Mouse (Mus musculus): ENCODE data around the gene Slc37a1. TPM values are rescaled to one million over a fixed set of nuclear protein-coding genes. Genes with fewer than 3 reads are reported as not detected.

Slc37a1 gene
- total RNA-seq, 2 experiments from 2014 or later = 2.4 to 2.6 TPM

DNA sequence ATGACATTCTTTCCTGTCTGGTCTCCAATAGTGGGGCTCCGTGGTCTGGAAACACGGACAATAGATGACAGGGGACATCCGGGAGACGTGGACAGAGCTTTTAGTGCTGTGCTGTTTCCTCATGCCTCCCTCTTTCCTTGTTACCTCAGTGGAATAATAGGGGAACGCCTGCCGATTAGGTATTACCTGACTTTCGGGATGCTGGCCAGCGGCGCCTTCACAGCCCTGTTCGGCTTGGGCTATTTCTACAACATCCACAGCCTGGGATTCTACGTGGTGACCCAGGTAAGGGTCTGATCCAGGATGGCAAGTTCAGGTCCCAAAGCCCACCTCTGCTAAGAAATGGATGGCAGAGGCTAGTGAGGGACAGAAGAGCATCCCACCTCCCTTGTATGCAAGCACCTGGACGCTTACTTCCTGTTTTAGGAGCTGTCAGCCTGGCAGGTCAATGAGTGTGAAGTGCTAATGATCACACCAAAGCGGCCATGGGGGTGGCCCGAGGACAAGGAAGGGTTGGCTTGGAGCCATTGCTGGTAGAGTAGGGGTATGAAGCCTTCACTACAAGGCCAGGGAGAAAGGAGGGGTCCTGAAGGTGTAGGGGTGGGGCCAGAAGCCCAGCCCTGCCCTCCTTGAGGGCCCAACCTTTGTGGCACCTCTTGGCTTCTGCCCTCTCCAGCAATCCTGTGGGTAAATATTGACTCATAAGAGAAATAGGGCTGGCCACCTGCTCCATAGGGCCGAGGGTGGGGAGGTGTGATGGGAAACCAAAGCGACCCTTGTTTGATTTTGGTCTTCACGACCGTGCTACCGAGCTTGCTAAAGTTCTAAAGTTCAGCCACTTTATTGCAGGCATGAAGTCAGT is 32.5 kb downstream of the Slc37a1 start:
- DNase-seq = no peak

DNA sequence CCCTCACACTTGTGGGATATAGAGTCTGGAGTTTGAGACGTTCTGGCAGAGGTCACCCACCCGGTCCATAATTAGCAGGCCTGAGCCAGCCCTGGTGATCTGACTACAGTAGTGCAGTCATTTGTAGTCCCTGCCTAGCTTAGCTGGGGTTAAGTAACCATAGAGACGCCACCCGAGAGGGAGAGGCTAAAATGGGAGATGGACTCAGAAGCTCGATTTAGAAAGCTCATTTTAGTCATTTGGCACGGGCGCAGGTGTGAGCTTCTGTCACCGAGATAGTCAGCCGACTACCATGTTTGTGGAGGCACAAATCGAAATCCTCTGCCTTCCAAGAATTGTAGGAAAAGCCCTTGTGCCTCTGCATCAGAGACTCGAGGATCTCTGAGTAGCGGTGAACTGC is 34.8 kb downstream of the Slc37a1 start:
- peak; percentile 37 for DNase-seq

DNA sequence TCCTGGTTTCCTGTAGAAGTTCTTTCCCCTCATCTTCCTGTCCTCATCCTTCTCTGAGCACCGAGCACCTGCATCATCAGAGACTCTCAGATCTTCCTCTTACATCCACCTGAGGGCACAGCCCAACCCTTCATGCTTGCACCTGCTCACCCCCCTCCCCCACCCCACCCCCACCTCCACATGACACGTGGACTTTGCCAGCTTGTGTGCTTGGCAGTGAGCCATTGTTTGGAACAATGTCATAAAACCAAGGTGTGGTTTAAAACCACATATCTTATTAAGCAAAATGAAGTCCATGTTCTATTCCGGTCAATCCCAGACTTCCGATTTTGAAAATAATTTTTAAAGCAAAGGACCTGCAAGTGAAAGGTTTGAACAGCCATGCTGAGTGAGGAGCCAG is 35.9 kb downstream of the Slc37a1 start:
- DNase-seq = no peak

DNA sequence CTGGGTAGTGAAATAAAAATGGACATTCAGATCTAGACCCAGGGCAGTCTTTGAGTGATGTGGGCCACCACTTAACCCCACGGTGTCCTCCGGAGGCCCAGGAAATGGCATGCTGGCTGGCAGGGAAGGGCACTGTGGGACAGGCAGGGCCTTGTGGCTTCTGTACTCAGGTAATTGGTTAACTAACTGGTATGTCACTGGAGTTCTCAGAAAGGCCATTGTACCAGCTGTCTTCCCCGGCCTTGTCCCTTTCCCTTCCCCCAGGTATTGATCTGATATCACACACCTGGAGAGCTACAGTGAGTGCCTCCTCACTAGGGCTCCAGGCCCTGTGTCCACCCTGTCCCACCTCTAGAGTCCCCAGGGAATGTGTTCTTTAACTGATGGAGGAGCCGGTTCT is 36.8 kb downstream of the Slc37a1 start:
- no peak for DNase-seq

DNA sequence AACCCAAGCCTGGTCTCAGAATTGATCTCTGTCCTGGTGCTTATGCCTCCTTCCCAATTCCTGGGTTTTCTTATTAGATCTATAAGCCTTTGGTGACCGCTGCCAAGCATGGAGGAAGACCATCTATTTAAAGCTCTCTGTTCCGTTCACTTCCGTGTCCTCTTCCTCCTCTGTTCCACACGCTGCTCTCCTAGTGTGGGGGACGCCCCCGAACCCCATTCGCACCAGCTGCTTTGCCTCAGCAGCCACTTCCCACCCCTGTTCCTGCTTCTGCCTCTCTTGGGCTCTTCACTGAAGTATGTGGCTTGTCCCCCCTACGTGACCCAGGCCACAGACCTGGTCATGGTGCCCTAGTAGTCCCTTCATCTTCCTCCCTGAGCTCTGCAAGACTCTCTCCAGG is 37.6 kb downstream of the Slc37a1 start:
- DNase-seq = no peak

DNA sequence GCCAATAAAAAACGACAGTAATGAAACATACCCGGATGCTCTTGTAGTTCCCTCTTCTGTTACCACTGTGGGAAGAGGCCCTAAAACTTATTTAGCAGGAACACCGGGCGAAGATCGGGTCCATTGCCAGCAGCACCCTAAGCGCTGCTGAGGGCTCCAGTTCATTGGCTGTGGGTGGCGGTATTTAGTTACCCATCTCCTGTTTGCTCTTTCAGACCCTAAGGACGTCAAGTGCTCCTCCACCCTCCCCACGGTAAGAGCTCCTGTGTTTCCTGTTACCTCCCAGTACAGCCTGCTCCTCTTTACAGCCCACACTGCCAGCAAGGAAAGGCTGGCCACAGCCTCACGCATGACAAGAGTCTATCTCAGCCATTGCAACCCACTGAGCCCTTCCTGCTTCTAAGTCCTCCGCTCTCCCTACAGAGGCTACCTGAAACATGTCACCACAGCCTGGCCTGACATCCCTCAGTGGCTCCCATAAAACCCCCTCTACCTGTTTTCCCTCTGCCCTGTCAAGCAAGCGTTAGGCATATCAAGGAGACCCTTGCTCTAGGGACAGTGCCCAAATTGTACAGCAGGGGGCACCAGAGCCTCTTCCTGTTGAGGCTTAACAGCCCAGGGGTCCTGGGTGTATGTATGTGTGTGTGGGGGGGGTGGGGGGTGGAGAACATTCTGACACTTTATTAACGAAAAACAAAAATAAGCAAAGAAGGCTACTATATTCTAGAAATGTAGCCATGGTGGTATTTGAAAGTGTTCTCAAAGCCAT is 39.0 kb downstream of the Slc37a1 start:
- peak; percentile 43 for DNase-seq

DNA sequence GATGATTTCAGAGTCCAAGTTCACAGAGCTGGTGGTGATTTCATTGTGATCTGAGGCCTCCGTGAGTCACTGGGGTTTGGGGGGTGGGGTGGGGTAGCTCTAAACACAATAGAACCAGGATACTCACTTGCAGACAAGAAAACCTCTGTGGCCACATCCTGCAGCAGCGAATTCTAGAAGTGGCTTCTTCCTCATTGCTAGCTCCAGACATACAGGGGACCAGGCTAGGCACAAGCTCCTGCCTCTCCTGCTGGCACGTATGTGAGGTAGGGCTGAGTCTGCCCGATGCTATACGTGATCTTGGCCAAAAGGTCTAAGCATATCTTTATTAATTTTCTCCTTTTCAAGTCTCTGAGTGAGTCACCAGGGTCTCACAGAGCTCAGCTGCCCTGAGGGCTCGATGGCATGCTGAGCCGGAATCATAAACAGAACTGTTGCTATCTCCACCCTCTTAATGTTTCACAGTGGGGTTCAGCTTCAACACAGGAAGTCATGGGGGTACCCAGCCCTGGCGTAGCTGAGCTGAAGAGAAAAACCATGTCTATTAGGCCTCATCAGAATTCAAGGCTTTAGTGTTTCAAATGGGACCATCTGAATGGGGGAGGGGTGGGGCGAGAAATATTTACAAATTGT is 39.7 kb downstream of the Slc37a1 start:
- no peak for DNase-seq

DNA sequence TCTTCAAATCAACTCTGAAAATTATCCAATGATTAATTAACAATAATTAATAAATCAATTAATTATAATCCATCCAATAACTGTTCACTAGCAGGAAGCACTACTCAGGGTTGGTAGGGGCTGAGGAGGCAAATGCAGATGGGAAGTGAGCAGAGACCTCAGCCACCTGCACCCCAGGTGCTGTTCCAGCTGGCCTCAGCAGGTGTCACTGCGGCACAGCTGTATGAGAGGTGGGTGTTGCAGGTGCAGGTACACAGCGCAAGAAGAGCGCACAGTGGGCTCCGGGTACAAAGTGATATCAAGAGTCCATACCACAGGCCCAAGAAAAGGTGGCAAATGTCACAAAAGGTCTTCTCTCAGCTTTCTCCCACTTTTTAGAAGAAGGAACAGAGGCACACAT is 41.9 kb downstream of the Slc37a1 start:
- no peak for DNase-seq

DNA sequence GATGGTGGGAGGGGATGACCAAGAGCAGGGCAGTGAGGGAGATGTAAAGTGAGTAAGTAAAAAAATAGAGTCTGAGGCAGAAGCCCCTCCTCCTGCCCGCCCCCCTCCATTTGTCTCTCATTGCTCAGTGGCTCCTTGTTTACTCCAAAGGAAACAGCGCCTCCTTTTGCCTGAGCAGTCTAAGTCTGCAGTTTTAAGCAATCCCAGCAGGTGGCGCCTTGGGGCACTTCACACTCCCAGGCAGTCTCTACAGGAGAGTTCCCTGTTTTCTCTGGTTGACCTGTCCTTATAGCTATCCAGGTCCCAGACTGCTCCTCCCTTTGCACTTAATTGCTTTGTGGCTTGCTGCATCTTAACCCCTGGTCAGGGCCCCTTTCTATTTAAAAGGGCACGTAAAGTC is 44.0 kb downstream of the Slc37a1 start:
- DNase-seq = peak; percentile 62

DNA sequence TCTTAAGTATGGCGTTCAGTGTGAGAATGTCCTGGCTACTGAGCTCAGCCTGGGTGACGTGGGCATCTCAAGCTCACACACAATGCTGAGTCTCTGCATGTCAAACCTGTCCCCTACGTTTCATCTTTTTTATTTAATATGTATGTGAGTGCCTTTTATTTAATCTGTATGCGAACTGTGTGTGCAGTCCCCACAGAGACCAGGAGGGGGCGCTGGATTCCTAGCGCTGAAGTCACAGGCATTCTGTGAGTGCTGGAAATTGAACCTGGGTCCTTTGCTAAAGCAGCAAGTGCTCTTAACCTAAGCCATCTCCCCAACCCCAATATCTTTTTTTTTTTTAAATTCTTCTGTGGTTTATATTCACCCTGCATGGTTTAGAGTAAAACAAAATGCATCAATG is 44.7 kb downstream of the Slc37a1 start:
- DNase-seq = no peak

DNA sequence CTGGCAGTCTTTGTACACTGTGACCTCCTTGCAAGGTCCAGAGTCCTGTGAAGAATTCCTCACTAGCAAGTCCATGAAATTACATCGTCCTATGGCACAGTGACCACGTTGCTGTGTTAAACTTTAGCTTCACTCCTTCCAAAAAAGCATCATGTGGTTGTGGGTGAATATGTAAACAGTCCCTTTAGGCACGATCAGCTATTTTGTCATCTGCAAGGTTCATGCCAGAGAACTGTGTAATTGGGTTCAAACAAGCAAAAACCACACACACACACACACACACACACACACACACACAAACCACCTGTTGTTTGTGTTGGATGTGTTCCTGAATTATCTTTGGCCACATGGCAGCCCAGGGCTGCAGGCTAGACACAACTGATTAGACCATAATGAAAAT is 45.3 kb downstream of the Slc37a1 start:
- no peak for DNase-seq

DNA sequence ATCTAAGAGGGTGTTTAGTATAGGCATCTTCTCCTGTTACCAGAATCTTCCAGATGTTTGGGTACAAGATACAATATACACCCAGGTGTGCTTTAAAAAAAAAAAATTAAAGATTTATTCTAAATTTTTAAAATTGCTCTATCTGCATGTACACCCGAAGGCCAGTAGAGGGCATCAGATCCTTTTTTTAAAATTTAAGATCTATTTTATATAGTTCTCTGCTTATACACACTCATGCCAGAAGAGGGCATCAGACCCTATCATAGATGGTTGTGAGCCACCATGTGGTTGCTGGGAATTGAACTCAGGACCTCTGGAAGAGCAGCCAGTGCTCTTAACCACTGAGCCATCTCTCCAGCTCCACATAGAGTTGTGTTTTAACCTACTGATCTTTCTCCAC is 45.7 kb downstream of the Slc37a1 start:
- no peak for DNase-seq

DNA sequence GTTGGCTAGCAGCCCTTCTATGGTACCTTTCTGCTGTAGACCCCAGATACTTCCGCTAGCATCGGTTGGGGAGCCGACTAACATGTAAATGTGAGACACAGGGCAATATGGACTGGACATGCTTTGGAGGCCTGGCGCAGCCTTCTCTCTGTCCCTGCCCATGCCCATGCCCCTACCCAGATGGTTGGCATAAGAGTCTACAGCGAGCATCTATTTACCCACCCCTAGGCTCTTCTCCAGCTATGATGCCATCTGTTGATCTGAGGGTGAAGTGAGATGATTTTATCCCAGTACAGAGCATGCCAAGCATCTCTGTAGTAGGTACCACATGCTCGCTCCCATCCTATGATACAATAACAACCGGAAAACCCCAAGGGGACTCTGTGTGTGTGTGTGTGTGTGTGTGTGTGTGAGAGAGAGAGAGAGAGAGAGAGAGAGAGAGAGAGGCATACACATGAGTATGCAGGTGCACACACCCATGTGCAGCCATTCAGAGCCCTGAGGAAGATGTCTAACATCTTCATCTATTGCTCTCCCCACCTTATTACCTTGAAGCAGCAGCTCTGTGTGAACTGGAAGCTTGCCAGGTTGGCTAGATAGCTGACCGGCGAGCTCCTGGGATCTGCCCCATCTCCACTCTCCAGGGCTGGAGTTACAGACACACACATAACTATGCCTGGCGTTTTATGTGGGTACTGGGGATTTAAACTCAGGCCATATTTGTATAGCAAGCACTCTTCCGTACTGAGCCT is 48.1 kb downstream of the Slc37a1 start:
- DNase-seq = no peak

DNA sequence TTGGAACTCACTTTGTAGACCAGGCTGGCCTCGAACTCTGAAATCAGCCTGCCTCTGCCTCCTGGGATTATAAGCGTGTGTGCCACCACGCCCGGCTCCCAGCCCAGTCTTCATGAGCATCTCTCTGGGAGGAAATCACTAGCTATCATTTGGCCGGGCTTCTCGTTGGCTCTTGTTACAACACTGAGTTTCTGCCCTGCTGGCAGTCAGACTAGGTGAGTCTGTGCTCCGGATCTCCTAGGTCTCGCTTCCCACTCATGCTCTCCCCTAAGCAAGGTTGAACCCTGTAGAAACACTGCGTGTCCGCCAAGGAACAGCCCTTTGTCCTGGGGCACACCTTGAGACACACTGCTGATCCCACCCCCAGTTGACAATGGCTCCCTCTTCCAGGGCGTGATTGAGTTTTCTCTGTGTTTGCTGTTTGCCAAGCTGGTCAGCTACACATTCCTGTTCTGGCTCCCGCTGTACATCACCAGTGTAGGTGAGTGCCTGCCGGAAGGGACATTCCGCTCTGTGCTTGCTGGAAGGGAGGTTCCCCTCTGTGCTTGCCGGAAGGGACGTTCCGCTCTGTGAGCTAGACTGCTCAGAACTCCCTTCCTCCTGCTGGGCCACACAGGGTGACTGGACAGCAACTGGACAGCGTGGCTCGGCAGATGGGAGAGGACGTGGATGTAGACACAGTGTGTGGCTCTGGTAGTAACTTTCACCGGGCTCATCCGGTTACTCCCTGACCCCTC is 48.9 kb downstream of the Slc37a1 start:
- no peak for DNase-seq

DNA sequence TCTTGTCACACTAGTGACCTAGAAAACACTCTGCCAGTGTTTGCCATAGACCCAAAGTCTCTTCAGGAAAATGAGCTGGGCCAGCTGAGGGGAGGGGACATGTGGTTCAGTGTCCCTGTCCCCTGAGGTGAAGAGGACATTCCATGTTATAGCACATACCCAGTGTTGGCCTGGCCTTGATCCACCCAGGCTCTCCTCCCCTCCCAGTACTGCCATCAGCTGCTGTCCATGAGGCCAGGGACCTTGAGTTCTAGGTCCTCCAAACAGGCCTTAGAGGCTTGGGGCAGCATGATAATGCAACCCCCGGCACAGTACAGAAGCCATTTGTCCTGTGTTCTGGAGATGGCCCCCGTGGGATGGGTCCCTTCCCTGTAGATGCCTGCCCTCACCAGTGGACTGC is 53.2 kb downstream of the Slc37a1 start:
- DNase-seq = no peak

DNA sequence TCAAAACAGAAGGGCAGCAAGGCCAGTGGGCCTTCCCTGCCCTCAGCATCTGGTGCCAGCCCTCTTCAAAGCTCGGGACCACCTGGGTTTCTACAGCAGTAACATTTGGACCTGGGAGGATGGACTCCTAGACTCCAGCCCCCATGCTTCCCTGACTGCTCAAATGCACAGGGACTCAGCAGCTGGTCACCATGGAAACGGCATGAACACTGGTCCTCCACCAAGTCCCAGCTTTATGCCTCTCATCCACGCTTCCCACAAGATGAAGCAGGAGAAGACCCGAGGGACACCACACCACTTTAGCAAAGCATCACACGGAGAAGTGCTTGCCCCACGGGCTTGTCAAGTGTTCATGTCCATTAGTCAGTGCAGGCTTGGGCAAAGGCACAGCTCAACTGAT is 55.6 kb downstream of the Slc37a1 start:
- DNase-seq = no peak

DNA sequence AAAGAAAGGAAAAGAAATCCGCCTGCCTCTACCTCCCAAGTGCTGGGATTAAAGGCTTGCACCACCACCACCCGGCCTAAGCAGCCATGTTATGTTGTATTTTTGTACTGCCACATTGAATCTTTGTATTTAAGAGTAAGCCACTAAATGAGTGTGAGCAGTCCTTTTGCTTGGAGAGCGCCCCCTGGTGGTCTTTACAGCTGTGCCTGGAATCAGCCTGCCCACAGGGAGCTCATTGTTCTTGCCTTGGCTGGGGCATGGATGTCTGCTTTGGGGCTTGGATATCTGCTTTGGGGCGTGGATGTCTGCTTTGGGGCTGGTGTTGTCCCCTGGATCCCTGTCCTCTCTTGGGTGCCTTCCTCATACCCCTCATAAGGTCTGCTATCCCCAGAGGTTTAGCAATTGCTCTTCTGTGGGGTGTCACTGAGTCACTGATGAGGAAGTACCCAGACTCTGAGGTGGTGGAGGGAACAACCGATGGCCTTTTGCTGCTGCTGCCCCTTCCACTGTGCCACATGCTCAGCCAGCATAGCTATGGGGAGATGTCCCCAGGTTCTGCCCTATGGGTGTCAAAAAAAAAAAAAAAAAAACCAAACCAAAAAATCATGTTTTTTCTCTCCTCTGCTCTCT is 57.7 kb downstream of the Slc37a1 start:
- DNase-seq = peak; percentile 81

DNA sequence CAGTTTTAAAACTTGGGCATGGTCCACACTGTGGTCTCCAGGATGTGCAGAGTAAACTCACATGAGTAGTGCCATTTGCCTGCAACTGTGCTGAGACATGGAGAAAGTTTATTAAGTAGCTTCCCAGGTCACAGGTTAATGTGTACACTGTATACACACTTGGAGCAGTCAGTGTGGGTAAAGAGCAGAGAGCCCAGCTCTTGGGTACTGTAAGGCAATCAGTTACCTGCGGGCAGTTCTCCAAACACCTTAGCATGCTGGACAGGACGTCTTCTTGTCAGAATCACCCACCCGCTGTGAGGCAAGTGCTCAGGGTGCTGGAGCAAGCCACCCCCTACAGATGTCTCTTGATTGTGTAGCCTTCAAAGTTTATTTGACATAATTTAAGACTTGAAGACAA is 58.2 kb downstream of the Slc37a1 start:
- no peak for DNase-seq

DNA sequence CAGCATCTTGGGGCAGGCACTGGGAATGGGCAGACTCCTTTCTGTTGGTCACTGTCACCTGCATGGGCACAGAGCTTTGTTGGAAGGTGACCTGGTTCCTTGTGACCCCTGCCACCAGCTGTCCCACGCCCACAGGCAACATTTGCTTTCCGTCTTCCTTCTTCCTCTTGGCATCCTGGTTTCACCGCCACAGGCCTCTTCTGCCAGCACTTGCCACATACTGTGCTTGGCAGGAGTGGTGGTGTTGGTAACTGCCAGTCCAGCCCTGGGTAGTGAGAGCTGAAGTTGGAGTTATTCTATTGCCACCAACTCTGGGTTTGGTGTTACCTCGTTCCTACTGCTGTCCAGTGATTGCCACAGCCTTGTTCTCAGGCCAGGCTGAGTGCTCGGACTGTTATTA is 61.5 kb downstream of the Slc37a1 start:
- DNase-seq = no peak

DNA sequence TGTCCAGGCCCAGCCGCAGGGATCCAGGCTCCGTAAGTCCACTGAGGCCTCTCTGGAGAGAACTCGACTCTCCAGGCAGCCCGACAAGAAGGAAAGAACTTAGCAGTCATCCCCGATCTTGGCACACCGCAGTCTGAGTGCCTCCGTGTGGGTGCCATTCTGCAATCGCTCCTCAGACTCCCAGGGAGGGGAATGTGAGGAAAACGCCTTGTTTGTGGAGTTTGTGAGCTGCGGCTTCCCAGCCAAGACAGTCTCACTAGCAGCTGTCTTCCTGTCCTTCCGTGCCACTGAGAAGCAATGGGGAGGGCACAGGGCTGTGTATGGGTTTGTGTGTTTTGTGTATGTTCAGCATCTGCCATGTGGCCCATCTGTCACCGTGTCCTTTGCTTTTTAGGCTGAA is 62.8 kb downstream of the Slc37a1 start:
- DNase-seq = no peak

DNA sequence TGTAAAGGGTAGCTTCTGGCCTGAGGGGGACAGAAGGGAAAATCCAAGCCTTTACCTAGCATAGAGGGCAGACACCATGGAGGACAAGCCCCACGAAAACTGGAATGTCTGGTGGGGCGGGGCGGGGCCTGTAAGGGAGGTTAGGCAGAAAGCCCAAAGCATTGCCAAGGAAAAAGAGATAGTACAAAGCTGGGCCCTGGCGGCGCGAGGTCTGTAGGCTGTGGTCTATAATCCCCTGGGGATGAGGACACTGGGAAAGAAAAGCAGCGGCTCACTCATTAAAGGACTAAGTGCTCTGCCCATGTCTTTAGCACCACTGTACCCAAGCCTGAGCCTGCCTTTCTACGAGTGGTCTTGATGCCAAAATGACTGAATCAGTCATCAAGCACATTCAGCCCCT is 65.4 kb downstream of the Slc37a1 start:
- no peak for DNase-seq
